Mouse (Mus musculus) embryonic facial prominence, embryonic 15.5 days (tissue): Measurements from ENCODE around the gene Prom2. TPM values are rescaled to one million over a fixed set of nuclear protein-coding genes. Genes with fewer than 3 reads are reported as not detected.

Experiments used
- ATAC-seq: fragments of 200-750 bp; cut with Nextera tagmentation; 2 replicates; pipeline ENCODE4 v1.8.0; 2017; ENCODE audit warnings: low read depth, moderate TSS enrichment; ENCODE audit not compliant: insufficient number of reproducible peaks, low FRiP score, low TSS enrichment
- H3K27ac ChIP-seq: fragments of 300-500 bp; sonication (generic); replicated peaks from 2 replicates; pipeline ENCODE4 v1.5.1; 2015; ENCODE audit warnings: mild to moderate bottlenecking, inconsistent platforms
- H3K27me3 ChIP-seq: fragments of 300-500 bp; sonication (generic); 2 replicates; pipeline ENCODE4 v1.6.1; 2015; ENCODE audit warnings: inconsistent platforms
- H3K36me3 ChIP-seq: fragments of 300-500 bp; sonication (generic); 2 replicates; pipeline ENCODE4 v1.6.1; 2015; ENCODE audit warnings: mild to moderate bottlenecking, inconsistent platforms
- H3K4me1 ChIP-seq: fragments of 300-500 bp; sonication (generic); 2 replicates; pipeline ENCODE4 v1.6.1; 2015; ENCODE audit warnings: inconsistent platforms
- H3K4me2 ChIP-seq: fragments of 300-500 bp; sonication (generic); replicated peaks from 2 replicates; pipeline ENCODE4 v1.6.1; 2015; ENCODE audit warnings: mild to moderate bottlenecking, inconsistent platforms
- H3K4me3 ChIP-seq: fragments of 300-500 bp; sonication (generic); replicated peaks from 2 replicates; pipeline ENCODE4 v1.5.1; 2015; ENCODE audit warnings: mild to moderate bottlenecking, inconsistent platforms
- H3K9ac ChIP-seq: fragments of 300-500 bp; sonication (generic); 2 replicates; pipeline ENCODE4 v1.6.1; 2015; ENCODE audit warnings: inconsistent platforms
- H3K9me3 ChIP-seq: fragments of 300-500 bp; sonication (generic); replicated peaks from 2 replicates; pipeline ENCODE4 v1.6.1; 2016; ENCODE audit warnings: inconsistent platforms
- WGBS: fragments of 180-500 bp; shearing (Covaris S2); methylation state at CpG from one replicate; pipeline ENCODE4 v1.1.7; 2015; 5-methylcytosine and 5-hydroxymethylcytosine counted together
- polyA plus RNA-seq: library from polyadenylated mRNA; unstranded; fragments of >200 nt; fragmentation: Nextera tagmentation; extraction: Ambion mirVana; gene quantifications from 2 replicates; pipeline ENCODE4 v1.2.1, GENCODE M21; 2015

Gene Prom2
- polyA plus RNA-seq, 1 experiment from 2014 or later = 11.2 TPM

DNA sequence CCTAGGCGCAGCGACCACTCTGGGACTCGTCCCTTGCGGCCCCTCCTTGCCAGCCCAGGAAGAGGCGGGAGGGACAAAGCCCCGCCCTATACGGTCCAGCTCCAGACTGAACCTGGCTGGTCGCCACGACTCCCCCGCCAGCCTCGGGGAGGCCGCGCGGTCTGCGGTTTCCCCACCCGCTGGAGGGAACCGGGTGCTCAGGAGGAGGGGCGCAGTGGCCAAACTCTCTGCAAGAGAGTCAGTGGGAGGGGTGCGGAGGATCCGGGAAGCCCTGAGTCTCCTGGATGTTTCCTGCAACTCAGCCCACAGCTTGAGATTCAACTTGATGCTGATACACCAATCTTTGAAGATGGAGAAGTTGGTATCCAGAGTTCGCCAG, 58.7 kb downstream of the Prom2 start:
- no peaks in the 10 kb centered on the region for H3K36me3 ChIP-seq
- peak; percentile 85 for ATAC-seq
- peaks cover 66% of the 10 kb centered on the region for H3K27me3 ChIP-seq
- H3K4me2 ChIP-seq = peak overlapping the region; percentile 95
- H3K27ac ChIP-seq = peak overlapping the region; percentile 63; the same call in 1 of the 2 replicates
- H3K9me3 ChIP-seq = no peaks in the 10 kb centered on the region
- peak overlapping the region; percentile 35; the same call in 1 of the 2 replicates for H3K9ac ChIP-seq
- 0% methylated on average over 21 of the region's 21 CpGs for WGBS
- H3K4me3 ChIP-seq = peak overlapping the region; percentile 59
- peaks cover 42% of the 10 kb centered on the region for H3K4me1 ChIP-seq

DNA sequence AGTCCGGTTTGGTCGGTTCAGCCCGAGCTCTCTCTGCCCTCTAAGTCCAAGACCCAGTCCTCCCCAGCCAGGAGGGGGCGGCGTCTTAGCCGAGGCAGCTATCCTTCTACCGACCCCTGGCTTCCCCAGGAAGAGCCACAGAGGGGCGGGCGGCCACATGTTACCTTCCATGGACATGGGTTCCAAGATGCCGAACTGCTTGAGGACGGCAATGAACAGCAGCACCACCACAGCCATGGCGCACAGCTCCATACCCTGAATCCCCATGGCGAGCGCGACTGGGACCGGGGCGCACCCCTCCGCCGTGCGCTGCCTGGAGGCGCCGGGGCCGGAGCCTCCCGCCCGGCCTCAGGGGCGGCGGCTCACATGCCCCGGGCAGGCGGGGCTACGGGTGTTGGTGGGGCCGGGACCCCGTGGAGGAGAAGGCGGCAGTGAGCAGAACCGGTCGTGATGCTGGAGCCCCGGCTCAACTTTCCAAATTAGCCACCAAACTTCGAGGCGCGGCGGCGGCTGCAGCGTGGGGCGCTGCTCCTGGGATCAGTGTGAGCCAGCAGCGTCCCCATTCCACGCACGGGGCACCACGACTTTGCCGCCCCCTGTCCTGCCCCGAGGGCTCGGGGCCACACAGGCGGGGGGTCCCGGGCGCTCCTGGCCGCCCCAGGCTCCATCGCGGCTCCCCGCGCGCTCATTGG, 59.3 kb downstream of the Prom2 start:
- Histone ChIP-seq H3K27me3 (peaks cover 63% of the 10 kb centered on the region), H3K9ac (peak overlapping the region; percentile 35), H3K4me3 (peak overlapping the region; percentile 59), H3K27ac (peak overlapping the region; percentile 63; the same call in 1 of the 2 replicates), H3K4me1 (peaks cover 42% of the 10 kb centered on the region), H3K4me2 (peak overlapping the region; percentile 95), H3K9me3 (no peaks in the 10 kb centered on the region), H3K36me3 (no peaks in the 10 kb centered on the region)
- peak; percentile 24; the same call in 1 of the 2 replicates for ATAC-seq
- under 1% methylated on average over 58 of the region's 59 CpGs for WGBS

DNA sequence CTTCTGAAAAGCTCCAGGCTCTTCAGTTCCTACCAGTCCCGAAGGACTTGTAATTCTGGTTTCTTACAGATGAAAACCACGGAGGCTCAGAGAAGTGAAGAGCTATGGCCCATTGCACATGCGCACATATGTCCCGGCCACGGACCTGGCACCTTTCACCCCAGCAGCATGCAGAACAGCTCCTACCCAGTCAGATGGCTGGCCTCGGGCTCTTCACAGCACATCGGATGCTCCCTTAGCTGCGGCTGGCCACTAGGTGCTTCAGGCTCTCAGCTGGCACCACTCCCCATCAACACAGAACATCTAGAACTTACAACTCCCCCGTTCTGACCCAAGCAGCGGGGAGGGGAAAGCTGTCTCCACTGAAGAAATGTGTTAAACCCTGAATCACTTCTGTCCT, 61.5 kb downstream of the Prom2 start:
- no peak for ATAC-seq
- 56% methylated on average over 10 of the region's 10 CpGs for WGBS
- H3K27ac ChIP-seq = no peak overlapping the region
- H3K27me3 ChIP-seq = peaks cover 51% of the 10 kb centered on the region
- no peak overlapping the region for H3K4me3 ChIP-seq
- peaks cover 34% of the 10 kb centered on the region for H3K4me1 ChIP-seq
- no peaks in the 10 kb centered on the region for H3K9me3 ChIP-seq
- H3K36me3 ChIP-seq = no peaks in the 10 kb centered on the region
- no peak overlapping the region for H3K9ac ChIP-seq
- no peak overlapping the region for H3K4me2 ChIP-seq

DNA sequence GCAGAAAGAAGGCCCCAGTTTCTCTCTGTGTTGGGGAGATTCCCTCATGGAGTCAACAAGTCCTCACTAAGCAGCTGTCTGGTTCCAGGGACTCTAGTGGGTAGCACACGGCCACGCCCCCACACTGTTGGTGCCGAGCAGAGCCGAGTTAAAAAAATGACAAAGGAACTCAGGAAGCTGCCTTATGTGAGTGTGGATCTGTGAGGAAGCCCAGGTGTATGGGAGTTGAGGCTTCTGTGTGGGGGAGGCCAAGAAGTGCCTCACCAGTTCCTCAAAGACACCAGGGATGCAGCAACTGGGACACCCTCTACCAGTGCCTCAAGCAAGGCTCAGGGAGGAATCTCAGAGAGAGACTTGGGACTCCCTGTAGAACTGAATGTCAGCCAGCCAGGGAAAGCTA, 62.1 kb downstream of the Prom2 start:
- no peak overlapping the region for H3K27ac ChIP-seq
- ATAC-seq = no peak
- no peak overlapping the region for H3K9ac ChIP-seq
- no peaks in the 10 kb centered on the region for H3K9me3 ChIP-seq
- H3K4me3 ChIP-seq = no peak overlapping the region
- H3K36me3 ChIP-seq = no peaks in the 10 kb centered on the region
- no peak overlapping the region for H3K4me2 ChIP-seq
- WGBS = 52% methylated on average over 4 of the region's 4 CpGs
- peaks cover 29% of the 10 kb centered on the region for H3K4me1 ChIP-seq
- H3K27me3 ChIP-seq = peaks cover 46% of the 10 kb centered on the region

Other genes with a start within 250 kb of the Prom2 start
- gene Dusp2, start 205.3 kb downstream of the Prom2 start, polyA plus RNA-seq = 9.1 and 10.6 TPM in 2 replicates
- 0.24 TPM in 1 of 2 replicates, not detected in the other for gene Astl, start 202.8 kb downstream of the Prom2 start, polyA plus RNA-seq
- gene Adra2b, start 178.3 kb downstream of the Prom2 start, polyA plus RNA-seq = 0.30 and 0.33 TPM in 2 replicates
- 0.49 and 0.71 TPM in 2 replicates for gene Gpat2, start 116.3 kb downstream of the Prom2 start, polyA plus RNA-seq
- gene Fahd2a, start 96.9 kb downstream of the Prom2 start, polyA plus RNA-seq = 24.4 and 25.3 TPM in 2 replicates
- gene Kcnip3, start 19.4 kb downstream of the Prom2 start, polyA plus RNA-seq = 2.8 and 4.8 TPM in 2 replicates
- 4.7 and 5.8 TPM in 2 replicates for gene Zfp661, start 45.6 kb upstream of the Prom2 start, polyA plus RNA-seq
- 113 and 124 TPM in 2 replicates for gene Mrps5, start 45.8 kb upstream of the Prom2 start, polyA plus RNA-seq
- 68.0 and 73.1 TPM in 2 replicates for gene Mal, start 115.2 kb upstream of the Prom2 start, polyA plus RNA-seq
- 32.3 and 37.3 TPM in 2 replicates for gene Mall, start 188.5 kb upstream of the Prom2 start, polyA plus RNA-seq
- 36.4 and 45.6 TPM in 2 replicates for gene Nphp1, start 247.4 kb upstream of the Prom2 start, polyA plus RNA-seq